Mouse (Mus musculus) liver, postnatal 0 days (tissue): ENCODE measurements around the gene Olfr24.

Source experiments
- CTCF ChIP-seq: sonication (generic); IDR thresholded peaks from 2 replicates; pipeline ENCODE4 v1.5.1; 2016; ENCODE audit warnings: antibody characterized with exemption, low read depth
- EP300 ChIP-seq: IDR thresholded peaks from 2 replicates; pipeline ENCODE4 v1.6.1; 2016; ENCODE audit warnings: antibody characterized with exemption, low read depth, mild to moderate bottlenecking

DNA sequence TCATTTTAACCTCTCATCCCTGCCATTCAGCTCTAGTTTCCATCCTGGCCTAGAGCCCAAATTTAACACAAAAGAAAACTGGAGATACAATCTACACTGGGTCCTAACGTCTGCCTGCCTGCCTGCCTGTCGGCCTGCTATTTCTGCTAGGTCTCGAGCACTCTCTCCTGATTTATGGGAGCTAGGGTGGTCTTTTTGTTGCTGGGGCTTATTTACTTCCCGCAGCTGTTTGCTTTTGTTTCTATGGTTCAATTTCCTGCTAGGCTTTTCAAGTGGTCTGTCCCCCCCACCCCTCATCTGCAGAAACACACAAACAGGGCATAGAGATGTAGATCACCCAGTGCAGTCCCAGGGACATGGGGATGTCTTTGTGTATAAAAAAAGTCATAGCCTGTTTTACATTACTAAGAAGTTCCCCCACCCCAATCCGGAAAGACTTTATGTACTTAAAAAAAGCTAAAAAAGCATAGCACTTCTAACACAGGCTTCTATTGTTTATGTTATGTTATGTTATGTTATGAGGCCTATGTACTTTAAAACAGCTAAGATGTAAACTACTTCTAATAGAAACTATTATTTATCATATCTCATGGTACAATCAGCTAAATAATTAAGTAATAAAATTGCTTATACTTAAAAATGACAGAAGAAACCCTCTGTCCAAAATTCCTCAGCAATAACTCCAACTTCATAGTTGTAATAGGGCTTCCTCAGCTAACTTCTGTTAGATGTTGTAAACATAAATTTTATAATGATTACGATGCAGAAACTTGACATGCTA lies 41.7 kb downstream of the Olfr24 start:
- TF ChIP-seq CTCF (no peak), EP300 (no peak)
